Mouse (Mus musculus): Measurements from ENCODE around the gene Slc45a3.

Slc45a3 gene

GRCm38 (mm10) chr1:131964580-131964979 lies 1.8 kb downstream of the Slc45a3 start:
- no peak for DNase-seq (ENCODE audit: low read depth, low spot score)

DNA sequence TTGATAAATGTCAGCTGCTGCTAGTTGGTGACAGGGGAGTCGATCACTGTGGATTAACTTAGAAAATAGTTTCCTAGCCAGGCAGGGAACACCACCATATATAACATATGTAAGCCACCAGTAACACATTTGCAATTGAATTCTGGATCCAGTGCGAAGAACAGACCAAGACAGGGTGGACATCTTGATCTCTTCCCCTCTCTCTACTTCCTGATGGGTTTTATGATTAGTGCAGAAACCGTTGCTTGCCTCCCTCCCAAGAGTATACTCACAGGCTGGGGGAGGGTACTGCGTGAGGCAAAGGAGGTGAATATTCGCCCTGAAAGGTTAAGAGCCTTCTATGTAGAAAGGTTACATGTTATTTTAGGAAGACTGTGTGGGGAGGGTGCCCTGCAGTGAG lies 3.1 kb downstream of the Slc45a3 start:
- no peak for DNase-seq (ENCODE audit: low read depth, low spot score)

GRCm38 (mm10) chr1:131967336-131967735 lies 4.6 kb downstream of the Slc45a3 start:
- DNase-seq (ENCODE audit: low read depth, low spot score): no peak

GRCm38 (mm10) chr1:131968556-131968955 lies 5.8 kb downstream of the Slc45a3 start:
- DNase-seq (ENCODE audit: low read depth, low spot score): no peak

DNA sequence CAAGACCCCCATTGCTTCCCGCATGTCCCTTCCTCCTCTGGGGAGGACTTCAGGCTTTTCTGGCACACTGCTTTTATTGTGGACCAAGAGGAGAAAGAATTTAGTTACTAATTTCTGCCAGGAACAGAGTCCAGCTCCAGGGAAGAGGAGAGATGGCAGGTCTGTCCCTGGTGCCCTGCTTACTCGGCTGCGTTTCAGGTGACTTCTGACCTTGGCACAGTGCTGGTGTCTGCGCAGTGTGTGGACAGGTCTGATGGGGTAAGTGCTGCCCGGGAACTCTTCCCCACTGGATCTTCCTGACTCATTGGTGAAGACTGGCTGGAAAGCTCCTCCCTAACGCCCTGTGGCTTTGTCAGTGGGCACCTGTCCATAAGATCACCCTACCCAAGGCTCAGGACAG lies 6.2 kb downstream of the Slc45a3 start:
- no peak for DNase-seq (ENCODE audit: low read depth, low spot score)

DNA sequence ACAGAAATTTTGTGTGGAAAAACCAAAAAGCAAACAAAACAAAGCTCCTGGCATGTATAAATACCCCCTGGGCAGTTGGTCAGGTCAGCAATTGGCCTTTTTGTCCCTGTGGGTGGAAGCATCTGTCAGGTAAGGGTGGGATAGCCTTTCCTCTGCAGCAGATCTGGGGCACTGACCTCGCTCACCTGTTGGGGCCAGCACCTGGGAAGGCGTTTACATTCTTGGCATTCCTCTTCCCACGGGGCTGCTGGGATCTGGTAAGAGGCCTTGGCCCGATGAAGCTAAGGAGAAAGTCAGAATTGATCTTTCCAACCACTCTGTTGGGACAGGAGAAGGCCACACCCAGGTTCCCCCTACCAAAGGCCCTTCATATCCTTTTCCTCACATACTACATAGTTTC lies 7.1 kb downstream of the Slc45a3 start:
- DNase-seq (ENCODE audit: low read depth, low spot score): no peak

- no peak for DNase-seq (ENCODE audit: low read depth, low spot score)
Measured at GRCm38 (mm10) chr1:131970322-131970660, 7.5 kb downstream of the Slc45a3 start.

- DNase-seq (ENCODE audit: low read depth, low spot score): peak; percentile 58
Measured at GRCm38 (mm10) chr1:131970661-131971520, 8.1 kb downstream of the Slc45a3 start.

DNA sequence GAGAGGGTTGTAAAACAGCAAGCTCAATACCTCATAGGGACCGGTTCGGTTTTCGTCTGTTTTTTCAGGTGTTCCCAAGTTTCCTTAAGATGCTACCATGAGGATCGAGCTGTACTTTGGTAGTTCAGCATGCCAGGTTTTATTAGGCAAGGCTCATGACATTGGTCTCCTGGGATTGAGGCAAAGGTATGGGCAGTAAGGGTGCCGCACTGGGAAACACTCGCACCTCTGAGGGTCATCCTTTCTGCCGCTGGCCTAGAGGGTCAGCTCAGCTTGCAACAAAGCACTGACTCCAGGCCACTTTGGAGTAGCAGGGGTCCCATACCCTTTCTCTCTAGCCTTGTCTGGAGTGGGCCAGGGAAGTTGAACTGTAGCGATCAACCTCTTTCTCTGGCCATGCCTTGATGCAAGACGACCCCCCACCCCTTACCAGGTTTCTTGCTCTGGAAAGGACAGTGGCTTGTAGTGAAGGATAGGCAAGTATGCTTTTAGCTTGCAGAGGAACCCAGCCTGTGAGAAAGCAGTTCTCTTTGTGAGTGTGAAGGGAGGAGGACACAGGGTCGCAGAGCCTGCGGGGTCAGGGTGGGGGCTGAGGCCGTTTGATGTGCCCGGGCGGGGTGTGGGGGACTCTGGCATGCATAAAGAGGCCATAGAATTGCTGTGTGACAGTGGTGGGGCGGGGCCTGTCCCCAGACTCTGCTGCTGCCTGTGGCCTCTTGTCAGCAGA lies 9.2 kb downstream of the Slc45a3 start:
- DNase-seq (ENCODE audit: low read depth, low spot score): peak; percentile 55

- DNase-seq (ENCODE audit: low read depth, low spot score): no peak
Measured at GRCm38 (mm10) chr1:131972498-131973334, 9.9 kb downstream of the Slc45a3 start.

DNA sequence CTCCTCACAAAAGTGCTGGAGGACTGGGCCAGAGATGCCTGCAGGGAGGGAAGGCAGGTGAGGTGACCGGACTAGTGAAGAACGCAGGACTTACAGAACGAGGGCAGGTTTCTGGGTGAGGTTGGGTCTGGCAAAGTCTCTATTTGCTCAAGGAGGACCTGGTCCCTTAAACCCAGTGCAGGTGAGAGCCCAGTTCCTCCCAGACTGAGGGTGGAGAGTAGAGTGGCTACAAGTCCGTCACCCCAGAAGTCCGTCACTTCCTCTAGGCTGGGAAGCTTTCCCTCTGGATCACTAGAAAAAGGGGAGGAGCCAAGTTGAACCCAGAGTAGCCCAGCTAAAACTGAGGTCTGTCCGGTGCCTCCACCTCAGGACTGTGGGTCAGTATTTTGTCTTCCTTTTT lies 11.2 kb downstream of the Slc45a3 start:
- DNase-seq (ENCODE audit: low read depth, low spot score): no peak

GRCm38 (mm10) chr1:131976886-131977285 lies 14.1 kb downstream of the Slc45a3 start:
- no peak for DNase-seq (ENCODE audit: low read depth, low spot score)

GRCm38 (mm10) chr1:131980471-131980870 lies 17.7 kb downstream of the Slc45a3 start:
- no peak for DNase-seq (ENCODE audit: low read depth, low spot score)

- DNase-seq (ENCODE audit: low read depth, low spot score): peak; percentile 87
Measured at GRCm38 (mm10) chr1:131981378-131982013, 18.7 kb downstream of the Slc45a3 start.

DNA sequence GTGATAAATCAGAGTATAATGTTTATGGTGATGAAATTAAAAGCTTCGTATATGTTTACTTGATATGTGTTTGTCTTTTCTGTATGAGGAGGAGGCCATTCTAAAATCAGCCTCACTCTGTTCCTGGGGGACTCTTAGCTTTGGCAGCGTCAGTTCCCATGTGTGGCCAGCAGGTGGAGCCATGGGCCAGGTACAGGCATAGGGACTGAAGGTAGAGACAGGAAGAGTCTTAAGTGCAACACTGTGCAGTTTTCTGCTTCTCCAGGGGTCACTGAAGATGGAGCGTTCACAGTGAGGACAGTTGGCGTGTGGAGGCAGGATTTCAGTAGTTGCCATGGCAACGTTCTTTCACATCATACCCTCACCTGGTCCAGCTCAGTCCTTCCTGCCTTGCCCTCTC lies 20.1 kb downstream of the Slc45a3 start:
- peak; percentile 88 for DNase-seq (ENCODE audit: low read depth, low spot score)

DNA sequence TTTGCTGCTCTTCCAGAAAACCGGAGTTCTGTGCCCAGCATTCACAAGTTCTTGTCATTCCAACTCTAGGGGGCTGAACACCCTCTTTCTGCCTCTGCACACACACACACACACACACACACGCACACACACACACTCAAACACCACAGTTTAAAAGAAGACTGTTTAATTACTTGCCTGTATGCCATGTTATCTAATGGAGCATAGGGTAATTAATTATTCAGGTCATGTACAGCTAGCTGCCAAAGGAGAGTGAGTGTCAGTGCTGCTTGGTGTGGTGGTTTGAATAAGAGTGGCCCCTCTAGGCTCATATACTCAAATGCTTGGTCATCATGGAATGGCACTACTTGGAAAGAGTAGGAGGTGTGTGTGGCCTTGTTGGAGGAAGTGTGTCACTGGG lies 21.0 kb downstream of the Slc45a3 start:
- DNase-seq (ENCODE audit: low read depth, low spot score): no peak

- DNase-seq (ENCODE audit: low read depth, low spot score): no peak
Measured at GRCm38 (mm10) chr1:131987432-131987831, 24.7 kb downstream of the Slc45a3 start.

DNA sequence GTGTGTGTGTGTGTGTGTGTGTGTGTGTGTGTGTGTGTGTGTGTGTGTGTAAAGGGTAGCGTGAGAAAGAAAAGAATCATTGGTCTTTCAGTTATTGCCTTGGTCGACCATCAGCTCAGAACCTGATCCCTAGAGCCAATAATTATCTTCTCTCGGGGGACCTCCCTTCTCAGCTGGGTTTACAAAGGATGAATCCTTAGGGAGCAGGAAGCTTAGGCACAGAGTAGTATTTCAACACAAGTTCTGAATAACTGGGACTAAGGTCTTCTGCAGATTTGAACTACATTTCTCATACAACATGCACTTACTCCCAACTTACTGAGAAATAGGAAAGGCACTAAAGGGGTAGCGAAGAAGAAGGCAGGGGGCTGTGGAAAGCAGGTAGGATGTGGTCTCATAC lies 26.7 kb downstream of the Slc45a3 start:
- no peak for DNase-seq (ENCODE audit: low read depth, low spot score)

DNA sequence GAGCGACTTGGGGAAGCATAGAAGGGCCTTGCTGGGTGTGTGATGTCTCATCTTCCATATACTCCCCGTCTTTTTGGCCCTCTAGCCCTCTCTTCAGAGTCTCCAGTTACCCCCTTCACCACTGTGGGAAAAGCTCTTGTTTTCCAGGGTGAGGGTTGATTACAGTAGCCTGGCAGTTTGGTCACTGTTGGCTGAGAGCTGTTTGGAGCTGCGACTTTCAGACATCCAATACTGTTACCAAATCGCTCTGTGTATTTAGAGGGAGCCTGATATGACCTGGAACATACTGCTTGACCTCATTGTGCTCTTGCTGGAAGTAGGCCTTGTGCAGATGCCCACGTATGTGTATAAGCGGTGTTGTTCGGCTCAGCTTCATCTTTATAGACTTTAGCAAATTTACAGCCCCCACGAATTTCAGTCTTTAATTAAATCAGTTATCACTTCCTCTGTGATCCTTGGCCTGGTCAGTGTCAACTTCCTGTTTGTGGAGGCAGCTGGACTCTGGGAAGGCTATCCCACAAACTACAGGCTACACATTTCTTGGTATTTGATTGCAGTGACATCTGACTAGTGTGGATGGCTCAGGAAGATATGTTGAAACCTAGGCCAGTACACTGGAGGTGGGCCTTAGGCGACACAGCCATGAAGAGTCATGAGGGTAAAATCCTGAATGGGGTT lies 27.5 kb downstream of the Slc45a3 start:
- DNase-seq (ENCODE audit: low read depth, low spot score): no peak

GRCm38 (mm10) chr1:131992561-131993001 lies 29.8 kb downstream of the Slc45a3 start:
- DNase-seq (ENCODE audit: low read depth, low spot score): no peak

Data from ZHBTc4 (cell line).